Comparison of ENCODE assay signal across 23 mouse cellular contexts in the genomic region with DNA sequence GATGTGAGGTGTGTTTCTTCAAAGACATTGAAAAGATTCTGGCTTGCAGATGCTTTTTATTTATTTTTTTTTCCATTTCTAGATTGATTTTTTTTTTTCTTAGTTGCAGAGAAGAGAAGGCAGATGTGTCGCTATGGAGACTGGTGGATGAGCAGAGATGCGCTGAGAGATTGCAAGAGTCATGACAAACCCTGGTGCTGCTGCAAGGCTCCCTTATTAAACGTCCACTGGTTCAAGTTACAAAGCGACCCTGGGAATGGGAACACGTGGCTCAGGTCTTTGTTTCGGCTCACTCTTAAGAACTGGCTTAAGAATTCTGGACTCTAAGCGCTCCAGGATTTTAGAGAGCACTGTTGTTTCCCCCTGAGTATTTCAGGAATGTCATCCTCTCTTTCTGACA.
DNase-seq lines count a peak whose midpoint lies in the region; ATAC-seq and TF ChIP-seq lines count a peak whose summit lies in the region.
"Had no signal": no experiment of that assay in that cellular context is flagged by ENCODE, and none has a peak within 500 bp of the region (broad histone marks: within the 10 kb centered on the region; RNA-seq: fewer than 3 reads in every experiment).

No protein-coding gene starts in this region.

- no peak for ATAC-seq in forebrain, embryonic 14.5 days
- ATAC-seq in forebrain, embryonic 11.5 days (replicated peaks; ENCODE audit: low FRiP score) = no peak
- no peak for ATAC-seq in midbrain, embryonic 16.5 days
- no peak for ATAC-seq in midbrain, postnatal 0 days (ENCODE audit: low FRiP score)
- ATAC-seq: CD4-positive, CD25-positive, alpha-beta regulatory T cell, adult 4 months; intestine, postnatal 0 days had no signal

- H3K9me3 ChIP-seq in forebrain, embryonic 14.5 days (replicated peaks; ENCODE audit: control insufficient read depth, low read length) = no peaks in the 10 kb centered on the region
- H3K9me3 ChIP-seq in forebrain, embryonic 11.5 days (ENCODE audit: control insufficient read depth, low read length) = no peaks in the 10 kb centered on the region
- no peaks in the 10 kb centered on the region for H3K9me3 ChIP-seq in midbrain, embryonic 10.5 days (replicated peaks)
- H3K9me3 ChIP-seq in midbrain, embryonic 16.5 days (replicated peaks; ENCODE audit: control insufficient read depth, low read length, poor library complexity, severe bottlenecking) = no peaks in the 10 kb centered on the region
- H3K9me3 ChIP-seq in midbrain, postnatal 0 days (ENCODE audit: low read length) = no peaks in the 10 kb centered on the region
- H3K9me3 ChIP-seq: embryonic facial prominence, embryonic 13.5 days; hindbrain, embryonic 10.5 days; liver, embryonic 13.5 days had no signal

- WGBS in forebrain, embryonic 14.5 days = 22% methylated on average over 7 of the region's 7 CpGs
- 29% methylated on average over 7 of the region's 7 CpGs for WGBS in forebrain, embryonic 11.5 days
- WGBS in midbrain, embryonic 10.5 days = 34% methylated on average over 7 of the region's 7 CpGs
- 17% methylated on average over 7 of the region's 7 CpGs for WGBS in midbrain, embryonic 16.5 days
- 13% methylated on average over 7 of the region's 7 CpGs for WGBS in midbrain, postnatal 0 days

- H3K9ac ChIP-seq in forebrain, embryonic 14.5 days (ENCODE audit: low read length) = no peak overlapping the region
- no peak overlapping the region for H3K9ac ChIP-seq in forebrain, embryonic 11.5 days (ENCODE audit: low read length)
- no peak overlapping the region for H3K9ac ChIP-seq in midbrain, embryonic 16.5 days (ENCODE audit: low read depth, low read length)
- H3K9ac ChIP-seq in midbrain, postnatal 0 days (replicated peaks; ENCODE audit: low read length, poor library complexity, severe bottlenecking) = no peak overlapping the region
- H3K9ac ChIP-seq: embryonic facial prominence, embryonic 13.5 days; liver, embryonic 13.5 days had no signal

- no peaks in the 10 kb centered on the region for H3K4me1 ChIP-seq in forebrain, embryonic 14.5 days (ENCODE audit: control insufficient read depth, insufficient read depth, low read length)
- H3K4me1 ChIP-seq in forebrain, embryonic 11.5 days (replicated peaks; ENCODE audit: control insufficient read depth, insufficient read depth, low read length) = no peaks in the 10 kb centered on the region
- peaks cover 14% of the 10 kb centered on the region for H3K4me1 ChIP-seq in midbrain, embryonic 10.5 days
- H3K4me1 ChIP-seq in midbrain, embryonic 16.5 days (ENCODE audit: control insufficient read depth, insufficient read depth, low read length) = peaks cover 3% of the 10 kb centered on the region
- H3K4me1 ChIP-seq in midbrain, postnatal 0 days (ENCODE audit: insufficient read depth, low read length) = peaks cover 6% of the 10 kb centered on the region
- H3K4me1 ChIP-seq: embryonic facial prominence, embryonic 13.5 days; liver, embryonic 13.5 days had no signal

- no peak overlapping the region for H3K4me2 ChIP-seq in forebrain, embryonic 14.5 days (ENCODE audit: low read length)
- no peak overlapping the region for H3K4me2 ChIP-seq in forebrain, embryonic 11.5 days (ENCODE audit: low read depth, low read length, severe bottlenecking)
- H3K4me2 ChIP-seq in midbrain, embryonic 16.5 days (ENCODE audit: low read length) = no peak overlapping the region
- no peak overlapping the region for H3K4me2 ChIP-seq in midbrain, postnatal 0 days (ENCODE audit: low read depth, low read length, poor library complexity, severe bottlenecking)
- H3K4me2 ChIP-seq: embryonic facial prominence, embryonic 13.5 days; heart, embryonic 11.5 days; liver, embryonic 13.5 days had no signal

- H3K27me3 ChIP-seq in forebrain, embryonic 14.5 days (replicated peaks; ENCODE audit: control insufficient read depth, insufficient read depth, low read length) = no peaks in the 10 kb centered on the region
- H3K27me3 ChIP-seq in forebrain, embryonic 11.5 days (ENCODE audit: control insufficient read depth, insufficient read depth, low read length) = no peaks in the 10 kb centered on the region
- H3K27me3 ChIP-seq in midbrain, embryonic 10.5 days (ENCODE audit: low read depth, poor library complexity, severe bottlenecking) = no peaks in the 10 kb centered on the region
- H3K27me3 ChIP-seq in midbrain, embryonic 16.5 days (ENCODE audit: control insufficient read depth, insufficient read depth, low read depth, low read length) = no peaks in the 10 kb centered on the region
- H3K27me3 ChIP-seq in midbrain, postnatal 0 days (ENCODE audit: insufficient read depth, low read length) = no peaks in the 10 kb centered on the region
- H3K27me3 ChIP-seq: embryonic facial prominence, embryonic 13.5 days; liver, embryonic 13.5 days had no signal

- no peaks in the 10 kb centered on the region for H3K36me3 ChIP-seq in forebrain, embryonic 14.5 days (ENCODE audit: control insufficient read depth, insufficient read depth, low read length)
- no peaks in the 10 kb centered on the region for H3K36me3 ChIP-seq in forebrain, embryonic 11.5 days (ENCODE audit: control insufficient read depth, insufficient read depth, low read length)
- no peaks in the 10 kb centered on the region for H3K36me3 ChIP-seq in midbrain, embryonic 10.5 days
- no peaks in the 10 kb centered on the region for H3K36me3 ChIP-seq in midbrain, embryonic 16.5 days (ENCODE audit: control insufficient read depth, insufficient read depth, low read length)
- no peaks in the 10 kb centered on the region for H3K36me3 ChIP-seq in midbrain, postnatal 0 days (ENCODE audit: insufficient read depth, low read length)
- H3K36me3 ChIP-seq: embryonic facial prominence, embryonic 13.5 days; hindbrain, embryonic 10.5 days; liver, embryonic 13.5 days had no signal

- H3K27ac ChIP-seq in forebrain, embryonic 14.5 days (ENCODE audit: low read depth, low read length) = no peak overlapping the region
- no peak overlapping the region for H3K27ac ChIP-seq in forebrain, embryonic 11.5 days (ENCODE audit: low read depth, low read length)
- 0 out of 2 replicates have a peak overlapping the region, but pooled peaks have one; percentile 9 for H3K27ac ChIP-seq in midbrain, embryonic 10.5 days (replicated peaks)
- no peak overlapping the region; the same call in 1 of the 2 replicates for H3K27ac ChIP-seq in midbrain, embryonic 16.5 days (ENCODE audit: low read length)
- 0 out of 2 replicates have a peak overlapping the region, but pooled peaks have one; percentile 6 for H3K27ac ChIP-seq in midbrain, postnatal 0 days (ENCODE audit: low read depth, low read length)
- H3K27ac ChIP-seq: embryonic facial prominence, embryonic 13.5 days; hindbrain, embryonic 10.5 days; liver, embryonic 13.5 days had no signal

- peak; percentile 42 for DNase-seq in forebrain, embryonic 14.5 days (ENCODE audit: low spot score)
- no peak for DNase-seq in forebrain, embryonic 11.5 days (ENCODE audit: low spot score)
- peak; percentile 24 for DNase-seq in midbrain, embryonic 10.5 days (ENCODE audit: low spot score)
- DNase-seq in embryo, embryonic 11 days = peak; percentile 44
- peak; percentile 35 for DNase-seq in midbrain, postnatal 0 days (ENCODE audit: low spot score)
- no peak for DNase-seq in kidney, postnatal 4 days
- DNase-seq: cerebellum, adult 8-10 months; cerebellum, postnatal 36 days; gastrocnemius, postnatal 10 days; heart, postnatal 10 days; kidney, postnatal 25 days; layer of hippocampus, postnatal 36 days; liver, embryonic 13.5 days; lung, adult 2 months; lung, postnatal 14 days; right cerebral cortex, postnatal 25 days; spleen, adult 18-20 months had no signal

- no peak for TF ChIP-seq CTCF in midbrain, postnatal 0 days (IDR thresholded peaks at IDR 0.05)

- H3K4me3 ChIP-seq in forebrain, embryonic 14.5 days (ENCODE audit: low read depth, low read length) = no peak overlapping the region
- no peak overlapping the region for H3K4me3 ChIP-seq in forebrain, embryonic 11.5 days (ENCODE audit: low read depth, low read length)
- H3K4me3 ChIP-seq in midbrain, embryonic 10.5 days = no peak overlapping the region
- H3K4me3 ChIP-seq in midbrain, embryonic 16.5 days (ENCODE audit: low read depth, low read length) = no peak overlapping the region
- no peak overlapping the region for H3K4me3 ChIP-seq in midbrain, postnatal 0 days (ENCODE audit: low read depth, low read length)
- H3K4me3 ChIP-seq: embryonic facial prominence, embryonic 13.5 days; hindbrain, embryonic 10.5 days; liver, embryonic 13.5 days had no signal

Comparison
In these comparisons a context has a peak if more than half of its experiments do, and no peak if none do; other contexts are left out.
1. DNase-seq: peak in forebrain, embryonic 14.5 days (single experiment), midbrain, embryonic 10.5 days (single experiment), embryo, embryonic 11 days (single experiment) and midbrain, postnatal 0 days (single experiment); none in forebrain, embryonic 11.5 days (single experiment) and kidney, postnatal 4 days (0 of 2).
2. H3K27ac ChIP-seq: peak in midbrain, embryonic 10.5 days (single experiment) and midbrain, postnatal 0 days (single experiment); none in forebrain, embryonic 14.5 days (single experiment), forebrain, embryonic 11.5 days (single experiment) and midbrain, embryonic 16.5 days (single experiment).